Mouse (Mus musculus): ENCODE data around the gene Wdr70. TPM values are rescaled to one million over a fixed set of nuclear protein-coding genes. Genes with fewer than 3 reads are reported as not detected.
A peak's percentile ranks its signal among the peaks of the same experiment; 100 is the strongest.

Gene Wdr70
- polyA plus RNA-seq, 1 experiment from 2014 or later, result 69.4 TPM

GRCm38 (mm10) chr15:7841664-7842063 is 257.3 kb downstream of the Wdr70 start:
- Histone ChIP-seq H3K4me1 (peaks cover 5% of the 10 kb centered on the region), H3K9ac (no peak overlapping the region), H3K4me3 (no peak overlapping the region), H3K4me2 (replicated peaks) (no peak overlapping the region), H3K36me3 (no peaks in the 10 kb centered on the region), H3K27ac (no peak overlapping the region), H3K27me3 (no peaks in the 10 kb centered on the region), H3K9me3 (no peaks in the 10 kb centered on the region)
- ATAC-seq (ENCODE audit: insufficient number of reproducible peaks, insufficient read depth, low FRiP score, low TSS enrichment), result no peak
- 80% methylated on average over 1 of the region's 1 CpGs for WGBS

GRCm38 (mm10) chr15:7838921-7839309 is 260.1 kb downstream of the Wdr70 start:
- no peak overlapping the region for H3K9ac ChIP-seq
- 43% methylated on average over 7 of the region's 7 CpGs for WGBS
- H3K4me3 ChIP-seq, result no peak overlapping the region
- peaks cover 5% of the 10 kb centered on the region for H3K4me1 ChIP-seq
- H3K9me3 ChIP-seq, result no peaks in the 10 kb centered on the region
- no peak overlapping the region for H3K27ac ChIP-seq
- H3K36me3 ChIP-seq, result no peaks in the 10 kb centered on the region
- H3K27me3 ChIP-seq, result no peaks in the 10 kb centered on the region
- ATAC-seq (ENCODE audit: insufficient number of reproducible peaks, insufficient read depth, low FRiP score, low TSS enrichment), result no peak
- H3K4me2 ChIP-seq (replicated peaks), result no peak overlapping the region

GRCm38 (mm10) chr15:7838060-7838920 is 260.7 kb downstream of the Wdr70 start:
- no peak overlapping the region for H3K4me3 ChIP-seq
- no peaks in the 10 kb centered on the region for H3K36me3 ChIP-seq
- H3K4me1 ChIP-seq, result peaks cover 5% of the 10 kb centered on the region
- H3K4me2 ChIP-seq (replicated peaks), result no peak overlapping the region
- no peaks in the 10 kb centered on the region for H3K9me3 ChIP-seq
- no peak overlapping the region for H3K9ac ChIP-seq
- ATAC-seq (ENCODE audit: insufficient number of reproducible peaks, insufficient read depth, low FRiP score, low TSS enrichment), result no peak
- H3K27me3 ChIP-seq, result no peaks in the 10 kb centered on the region
- 43% methylated on average over 8 of the region's 8 CpGs for WGBS
- 0 out of 2 replicates have a peak overlapping the region, but pooled peaks have one; percentile 38 for H3K27ac ChIP-seq

- Histone ChIP-seq H3K36me3 (no peaks in the 10 kb centered on the region), H3K27me3 (no peaks in the 10 kb centered on the region), H3K9me3 (no peaks in the 10 kb centered on the region), H3K4me1 (peaks cover 5% of the 10 kb centered on the region), H3K4me2 (replicated peaks) (no peak overlapping the region), H3K4me3 (no peak overlapping the region), H3K27ac (no peak overlapping the region), H3K9ac (no peak overlapping the region)
- 80% methylated on average over 9 of the region's 9 CpGs for WGBS
- ATAC-seq (ENCODE audit: insufficient number of reproducible peaks, insufficient read depth, low FRiP score, low TSS enrichment), result no peak
Observed at GRCm38 (mm10) chr15:7835404-7835803, 263.6 kb downstream of the Wdr70 start.

GRCm38 (mm10) chr15:7825530-7825929 is 273.5 kb downstream of the Wdr70 start:
- 55% methylated on average over 6 of the region's 6 CpGs for WGBS
- Histone ChIP-seq H3K9ac (no peak overlapping the region), H3K36me3 (no peaks in the 10 kb centered on the region), H3K9me3 (no peaks in the 10 kb centered on the region), H3K4me3 (no peak overlapping the region), H3K4me2 (replicated peaks) (no peak overlapping the region), H3K27me3 (0 out of 2 replicates have a peak, but pooled peaks cover 8% of the 10 kb centered on the region), H3K4me1 (no peaks in the 10 kb centered on the region), H3K27ac (no peak overlapping the region)
- no peak; the same call in 1 of the 2 replicates for ATAC-seq (ENCODE audit: insufficient number of reproducible peaks, insufficient read depth, low FRiP score, low TSS enrichment)

GRCm38 (mm10) chr15:7823886-7824285 is 275.1 kb downstream of the Wdr70 start:
- no peak overlapping the region for H3K4me3 ChIP-seq
- no peak overlapping the region for H3K4me2 ChIP-seq (replicated peaks)
- no peaks in the 10 kb centered on the region for H3K36me3 ChIP-seq
- H3K27me3 ChIP-seq, result peaks cover 22% of the 10 kb centered on the region
- H3K9me3 ChIP-seq, result no peaks in the 10 kb centered on the region
- no peaks in the 10 kb centered on the region for H3K4me1 ChIP-seq
- no peak for ATAC-seq (ENCODE audit: insufficient number of reproducible peaks, insufficient read depth, low FRiP score, low TSS enrichment)
- no peak overlapping the region for H3K9ac ChIP-seq
- no peak overlapping the region for H3K27ac ChIP-seq
- WGBS, result 73% methylated on average over 6 of the region's 6 CpGs

Small RNA genes within 50 kb of the gene (microRNA-seq; reads per million reads assigned to microRNA genes)
- gene Gm27529, result not detected

Other genes starting within 250 kb of the Wdr70 start
- gene Nup155, start 10.1 kb upstream of the Wdr70 start, polyA plus RNA-seq (2016; fragmentation: Nextera tagmentation; extraction: Ambion mirVana), result 26.0 and 26.8 TPM in 2 replicates
- 14.6 and 16.2 TPM in 2 replicates for gene Cplane1, start 69.9 kb upstream of the Wdr70 start, polyA plus RNA-seq (2016; fragmentation: Nextera tagmentation; extraction: Ambion mirVana)

Measured in embryonic facial prominence, embryonic 12.5 days (tissue).